Mouse (Mus musculus) heart, adult 18-20 months (tissue): Measurements from ENCODE around the gene Tldc1. TPM values are rescaled to one million over a fixed set of nuclear protein-coding genes. Genes with fewer than 3 reads are reported as not detected.
A peak's percentile ranks its signal among the peaks of the same experiment; 100 is the strongest.

Experiments used
- DNase-seq, 2 experiments: peaks; one replicate each; pipeline ENCODE4 v3.0.0; 2021 to 2022; ENCODE audit warnings: mixed read lengths in 1 of 2
- total RNA-seq, 2 experiments: library from RNA; stranded (reverse); gene quantifications; 2 replicates each; pipeline ENCODE4 v1.2.3; 2021

Gene Tldc1
- total RNA-seq, 2 experiments from 2014 or later, result 11.5 to 14.2 TPM

DNA sequence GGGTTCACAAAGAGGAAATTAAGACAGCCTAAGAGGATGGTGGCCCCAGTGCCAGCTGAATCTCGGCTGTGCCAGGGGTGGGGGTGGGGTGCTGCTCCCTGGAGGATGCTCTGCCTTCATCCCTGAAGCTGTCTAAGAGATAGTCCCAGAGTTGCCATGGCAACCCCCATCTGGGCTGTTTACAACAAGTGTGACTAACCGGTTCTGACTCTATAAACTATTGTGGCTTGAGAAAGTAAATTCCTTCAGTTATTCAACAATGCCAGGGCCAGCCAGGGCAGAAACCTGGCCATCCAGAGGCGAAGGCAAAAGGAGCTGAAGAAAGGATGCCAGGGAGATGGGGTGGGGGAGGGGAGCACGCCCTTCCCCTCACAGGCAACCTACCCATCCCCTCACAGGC lies 23.0 kb upstream of the Tldc1 start:
- DNase-seq, result no peak

DNA sequence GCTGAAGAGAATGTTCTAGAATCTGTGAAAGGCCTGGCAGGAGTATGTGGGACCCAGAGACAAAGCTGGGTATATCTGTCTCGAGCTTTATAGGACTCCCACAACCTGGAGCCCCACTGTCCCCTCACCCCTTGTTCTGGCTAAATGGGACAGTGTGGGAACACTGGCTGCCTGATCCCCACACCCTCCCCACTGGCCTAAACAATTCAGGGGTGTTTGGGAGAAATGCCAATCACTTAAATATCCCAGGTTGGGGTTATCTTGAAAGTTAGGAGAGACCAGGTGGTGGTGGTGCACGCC lies 20.7 kb upstream of the Tldc1 start:
- DNase-seq, result no peak

DNA sequence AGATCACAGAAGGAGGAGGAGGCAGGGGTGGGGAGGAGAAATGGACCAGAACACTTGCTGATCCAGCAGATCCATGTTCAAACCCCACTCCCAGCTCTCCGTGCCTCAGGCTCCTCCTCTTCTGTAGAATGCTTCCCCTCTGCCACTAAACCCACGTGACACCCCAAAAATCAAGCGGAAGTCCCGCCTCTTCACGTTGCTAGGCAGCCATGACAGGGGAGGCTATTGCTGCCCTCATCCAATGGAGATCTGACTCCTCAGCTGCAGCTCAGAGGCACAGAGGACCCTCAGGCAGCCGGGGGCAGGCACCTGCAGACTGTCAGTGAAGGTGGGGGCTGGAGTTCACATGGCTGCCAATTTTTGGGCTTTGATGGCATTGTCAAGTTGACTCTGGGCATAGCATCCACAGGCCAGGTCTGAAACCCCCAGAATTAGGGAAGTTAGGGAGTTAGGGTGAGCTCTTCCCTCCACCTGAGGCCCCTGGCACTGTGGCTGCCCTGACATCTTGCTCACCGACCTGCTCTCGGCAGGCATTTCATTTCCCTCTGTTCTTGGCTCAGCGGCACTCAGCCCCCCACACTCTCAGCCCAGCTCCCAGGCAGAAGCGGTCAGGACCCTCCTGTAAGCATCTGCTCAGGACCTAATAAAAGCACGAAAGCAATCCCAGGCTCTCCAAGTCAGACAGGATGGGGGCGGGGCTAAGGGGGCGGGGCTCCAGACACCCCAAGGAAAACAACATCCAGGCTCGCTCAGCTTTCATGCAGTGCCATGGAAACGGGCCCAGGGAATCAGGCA lies 20.2 kb upstream of the Tldc1 start:
- DNase-seq, result peak; percentile 65 to 72

DNA sequence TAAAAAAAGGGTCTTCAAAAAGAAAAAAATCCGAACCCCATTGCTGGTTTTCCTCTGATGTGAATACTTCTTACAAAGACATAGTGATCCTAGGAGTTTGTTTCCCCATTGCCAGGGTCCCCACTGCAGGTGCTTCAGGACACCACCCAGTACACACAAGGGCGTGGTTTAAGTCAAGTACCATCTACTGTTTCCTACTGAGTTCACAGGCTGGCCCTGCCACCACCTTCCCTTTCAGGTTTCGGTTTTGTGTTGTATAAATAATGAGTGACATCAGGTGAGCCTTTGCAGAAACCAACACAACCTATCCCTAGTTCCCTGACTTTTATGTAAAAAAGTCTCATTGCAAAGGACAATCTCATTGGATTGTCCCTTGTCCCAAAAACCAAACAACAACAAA lies 17.4 kb upstream of the Tldc1 start:
- no peak for DNase-seq

DNA sequence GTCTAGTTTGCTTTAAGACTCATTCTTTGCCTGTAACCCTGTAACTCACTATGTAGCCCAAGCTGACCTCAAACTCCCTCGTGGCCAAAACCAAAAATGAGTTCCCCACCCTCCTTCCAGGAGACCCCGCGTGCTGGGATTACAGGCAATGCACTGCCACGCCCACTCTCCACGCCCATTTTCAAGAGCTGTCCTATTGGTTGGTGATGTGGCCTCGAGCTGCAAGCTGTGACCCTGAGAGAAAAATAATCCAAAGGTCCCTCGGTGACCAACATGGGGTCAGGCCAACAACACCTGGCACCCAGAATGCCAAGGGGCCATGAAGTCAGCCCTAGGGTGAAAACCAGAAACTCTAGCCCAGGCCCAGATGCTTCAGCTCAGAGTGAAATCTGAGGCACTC lies 16.5 kb upstream of the Tldc1 start:
- DNase-seq, result no peak

DNA sequence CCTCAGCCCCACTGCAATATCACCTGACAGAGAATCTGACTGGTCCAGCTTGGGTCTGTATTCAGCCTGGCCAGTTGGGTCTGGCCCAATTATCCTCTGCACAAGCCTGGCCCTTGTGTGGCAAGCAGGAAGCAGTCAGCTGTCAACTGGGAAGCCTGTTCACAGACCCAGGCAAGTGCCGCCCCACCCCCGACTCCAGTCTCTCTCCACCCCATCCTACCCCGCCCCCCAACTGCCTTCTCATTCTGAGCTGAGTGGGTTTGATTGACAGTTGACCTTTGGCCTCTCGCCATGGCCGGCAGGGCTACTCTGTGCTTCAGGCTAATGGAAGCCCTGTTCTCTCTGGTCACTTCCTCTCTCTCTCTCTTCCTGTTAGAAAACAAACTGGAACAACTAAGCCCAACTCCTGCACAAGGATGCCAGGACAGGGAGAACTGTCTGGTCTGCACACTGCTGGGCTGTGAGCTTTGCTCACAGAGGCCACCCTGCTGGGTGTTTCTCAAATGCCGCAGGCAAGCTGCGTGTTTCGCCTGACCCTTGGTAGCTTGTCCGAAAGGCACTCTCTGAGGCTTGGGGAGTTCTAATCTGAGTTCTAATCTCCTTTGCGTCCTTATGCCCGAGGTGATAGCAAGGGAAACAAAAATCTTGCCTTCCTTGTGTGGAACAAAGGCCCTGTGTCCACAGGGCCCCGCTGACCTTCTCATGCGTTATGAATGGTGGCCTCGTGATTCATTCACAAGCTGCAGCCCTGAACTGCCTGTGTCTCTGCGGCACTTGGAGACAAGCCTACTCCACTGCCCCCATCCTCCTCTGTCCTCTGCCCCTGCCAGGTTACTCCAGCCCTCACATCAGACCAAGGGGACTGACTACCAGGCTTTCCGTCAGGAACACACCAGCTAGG lies 13.8 kb upstream of the Tldc1 start:
- DNase-seq, result peak in 1 of 2 experiments; percentile 54

DNA sequence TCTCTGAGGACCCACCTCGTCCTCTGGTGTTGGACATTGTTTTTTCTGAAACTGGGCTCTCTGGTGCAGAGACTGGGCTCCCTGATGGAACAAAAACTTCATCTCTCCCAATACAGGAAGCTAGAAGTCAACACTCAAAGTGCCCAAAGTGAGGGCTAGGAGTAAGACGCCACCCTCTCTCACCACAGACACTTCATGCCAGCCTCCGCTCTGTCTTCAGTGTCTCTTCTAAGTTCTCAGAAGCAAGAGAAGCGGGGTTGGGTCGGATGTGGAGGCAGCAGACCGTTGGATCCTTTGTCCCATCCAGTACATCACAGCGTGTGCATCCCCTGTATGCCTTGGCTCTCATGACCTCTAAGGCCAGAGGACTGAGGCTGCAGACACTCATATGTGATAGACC lies 11.4 kb upstream of the Tldc1 start:
- no peak for DNase-seq

DNA sequence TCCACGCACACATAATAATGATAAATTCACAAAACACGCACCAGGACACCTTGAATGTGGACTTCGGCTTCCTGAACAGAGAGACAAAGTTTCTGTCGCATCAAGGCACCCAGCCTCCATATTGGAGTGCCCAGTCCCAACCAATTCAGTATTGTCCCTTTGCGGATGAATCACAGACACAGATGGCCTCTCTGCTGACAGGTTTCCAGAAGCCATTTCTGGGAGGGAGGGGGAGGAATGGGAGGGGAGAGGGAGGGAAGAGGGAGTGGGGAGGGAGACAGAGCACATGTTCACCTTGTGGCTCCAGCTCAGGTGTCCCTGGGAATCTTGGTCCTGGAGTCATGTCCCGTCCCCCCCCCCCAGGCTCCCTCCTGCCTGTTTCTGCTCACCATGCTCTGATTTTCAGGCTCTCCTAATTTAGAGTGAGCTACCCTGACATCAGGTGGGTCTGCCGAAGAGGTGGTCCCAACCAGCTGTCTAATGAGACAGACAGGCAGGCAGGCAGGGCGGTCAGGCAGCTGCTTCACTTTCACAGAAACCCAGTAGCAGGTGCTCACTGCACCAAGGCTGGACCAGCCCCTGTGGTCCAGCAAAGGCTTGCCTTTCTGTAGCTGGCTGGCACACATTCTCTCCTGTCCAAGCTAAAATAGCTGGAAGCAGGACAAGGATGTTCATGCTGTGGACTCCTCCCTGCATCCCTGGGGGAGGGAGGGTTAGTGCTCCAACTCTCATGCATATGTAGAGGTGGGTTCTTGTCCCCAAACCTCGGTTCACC lies 10.6 kb upstream of the Tldc1 start:
- no peak for DNase-seq

DNA sequence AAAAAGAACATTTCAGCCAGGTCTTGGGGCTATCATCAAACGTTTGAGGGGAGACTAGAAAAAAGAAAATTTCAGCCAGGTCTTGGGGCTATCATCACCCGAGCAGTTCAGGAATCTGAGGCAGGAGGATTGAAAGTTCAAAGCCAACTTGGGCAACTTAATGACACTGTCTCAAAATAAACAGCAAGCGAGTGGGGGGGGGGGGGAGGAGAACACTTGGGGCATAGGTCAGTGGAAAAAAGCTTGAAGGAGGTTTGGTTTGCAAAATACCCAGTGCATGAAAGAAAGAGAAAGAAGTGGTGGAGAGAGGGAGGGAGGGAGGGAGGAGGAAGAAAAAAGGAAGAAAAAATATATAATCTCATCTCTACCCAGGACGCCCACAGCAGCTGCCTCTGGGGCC lies 9.1 kb upstream of the Tldc1 start:
- no peak for DNase-seq

DNA sequence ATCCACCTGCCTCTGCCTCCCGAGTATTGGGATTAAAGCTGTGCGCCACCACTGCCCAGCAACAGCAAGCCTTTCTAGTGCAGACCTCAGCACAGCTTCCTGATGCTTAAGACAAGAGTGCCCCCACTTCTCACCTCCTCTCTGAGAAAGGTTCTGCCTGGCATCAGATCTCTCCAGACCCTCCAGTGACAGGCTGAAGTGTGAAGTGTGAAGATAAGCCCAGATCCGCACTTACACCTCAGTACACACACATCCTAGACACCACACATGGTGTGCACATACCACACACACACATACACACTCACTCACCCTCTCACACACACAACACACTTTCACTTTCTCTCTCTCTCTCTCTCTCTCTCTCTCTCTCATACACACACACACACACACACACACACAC lies 8.7 kb upstream of the Tldc1 start:
- DNase-seq, result no peak

DNA sequence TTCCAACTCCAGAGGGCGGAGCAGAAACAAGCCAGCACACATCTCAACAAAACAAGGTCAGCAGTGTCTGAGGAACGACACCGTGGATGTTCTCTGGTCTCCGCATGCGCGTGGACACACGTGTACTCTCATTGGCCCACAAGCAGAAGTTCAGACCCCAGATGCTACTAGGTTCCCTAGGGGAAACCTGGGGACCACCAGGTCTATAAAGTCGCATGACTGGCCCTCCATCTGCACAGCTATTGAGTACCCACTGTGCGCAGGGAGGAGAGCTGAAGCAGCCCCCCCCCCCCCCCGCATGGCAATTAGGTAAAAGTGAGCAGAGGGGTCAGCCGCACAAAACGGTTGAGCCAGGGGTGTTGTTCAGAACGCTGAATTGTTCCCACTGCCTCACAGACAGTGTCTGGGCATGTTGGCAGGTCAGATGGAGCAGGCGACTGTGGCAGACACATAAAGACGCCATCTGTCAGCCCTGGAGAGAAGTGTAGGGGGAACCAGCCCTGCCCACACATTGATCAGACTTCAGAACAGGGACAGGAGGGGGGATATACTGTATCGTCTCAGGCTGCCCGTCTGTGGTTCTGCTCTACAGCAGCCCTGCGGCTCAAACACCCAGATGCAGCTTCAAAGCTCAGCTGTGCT lies 7.7 kb upstream of the Tldc1 start:
- no peak for DNase-seq

DNA sequence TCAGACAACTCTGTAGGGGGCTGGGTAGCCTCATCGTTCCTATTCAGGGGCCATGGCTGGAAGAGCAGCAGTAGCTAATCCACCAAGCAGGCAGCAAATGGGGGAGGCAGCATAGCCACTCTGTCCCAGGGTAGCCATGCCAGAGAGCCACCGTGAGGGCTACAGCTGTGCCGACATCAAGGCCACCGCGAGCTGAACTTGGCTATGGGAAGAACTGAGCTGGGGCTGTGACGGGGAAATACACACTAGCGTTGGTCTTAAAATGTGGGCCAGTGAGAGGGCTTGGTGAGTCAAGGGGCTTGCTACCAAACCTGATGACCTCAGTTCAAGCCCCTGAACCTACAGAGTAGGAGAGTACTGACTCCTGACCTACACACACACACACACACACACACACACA lies 6.5 kb upstream of the Tldc1 start:
- DNase-seq, result no peak

DNA sequence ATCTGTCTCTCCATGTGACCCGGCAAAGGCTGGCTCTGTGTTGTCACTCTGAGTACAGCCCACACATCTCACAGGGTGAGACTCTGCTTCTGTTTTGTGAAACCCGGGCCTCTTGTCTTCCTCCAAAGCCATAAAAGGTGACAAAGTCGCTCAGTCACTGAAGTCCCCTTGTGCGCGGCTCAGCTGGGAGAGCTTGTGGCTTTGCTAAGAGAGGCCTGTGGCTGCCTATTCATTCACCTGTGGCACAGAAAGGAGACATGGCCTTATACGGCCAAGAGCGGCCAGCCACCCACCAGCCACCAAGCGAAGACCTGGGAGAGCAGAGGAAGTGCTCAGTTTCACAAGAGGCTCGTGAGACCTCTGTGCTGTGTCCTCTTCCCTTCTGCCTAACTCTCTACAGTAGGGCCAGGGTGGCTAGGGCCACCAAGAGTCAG lies 5.9 kb upstream of the Tldc1 start:
- no peak for DNase-seq

DNA sequence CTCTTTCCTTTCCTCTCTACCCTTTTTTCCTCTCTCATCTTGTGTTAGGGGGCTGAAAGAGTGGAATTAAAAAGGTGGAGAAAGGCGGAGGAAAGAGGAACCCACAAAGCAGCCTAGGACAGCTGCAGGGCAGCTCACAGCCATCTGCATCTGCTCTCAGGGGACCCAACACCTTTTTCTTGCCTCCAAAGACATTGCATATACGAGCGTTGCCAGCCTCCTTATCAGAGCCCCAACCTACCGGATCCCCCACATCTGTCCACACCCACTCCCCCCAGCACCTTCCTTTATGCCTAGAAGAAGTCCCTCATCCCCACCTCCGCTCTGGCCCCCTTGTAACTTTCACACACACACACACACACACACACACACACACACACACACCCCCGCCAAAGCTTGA lies 5.4 kb upstream of the Tldc1 start:
- no peak for DNase-seq

DNA sequence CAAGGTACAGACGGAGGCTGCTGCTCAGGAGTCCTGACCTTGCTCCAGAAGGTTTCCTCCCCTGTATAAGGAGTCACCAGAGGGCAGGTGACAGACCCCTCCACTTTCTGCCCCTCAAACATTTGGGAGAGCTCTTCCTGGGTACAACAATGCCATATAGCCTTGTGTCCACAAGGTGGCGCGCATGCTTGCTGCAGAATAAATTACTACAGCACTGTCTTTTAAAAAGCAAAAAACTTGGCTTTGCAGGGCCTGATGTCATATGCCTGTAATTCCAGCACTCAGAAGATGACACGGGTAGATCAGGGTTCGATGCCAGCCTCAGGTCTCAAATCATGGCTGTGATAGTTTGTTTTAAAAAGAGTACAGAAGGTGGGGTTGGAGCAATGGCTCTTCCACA lies 4.5 kb upstream of the Tldc1 start:
- DNase-seq, result peak; percentile 78 to 87

DNA sequence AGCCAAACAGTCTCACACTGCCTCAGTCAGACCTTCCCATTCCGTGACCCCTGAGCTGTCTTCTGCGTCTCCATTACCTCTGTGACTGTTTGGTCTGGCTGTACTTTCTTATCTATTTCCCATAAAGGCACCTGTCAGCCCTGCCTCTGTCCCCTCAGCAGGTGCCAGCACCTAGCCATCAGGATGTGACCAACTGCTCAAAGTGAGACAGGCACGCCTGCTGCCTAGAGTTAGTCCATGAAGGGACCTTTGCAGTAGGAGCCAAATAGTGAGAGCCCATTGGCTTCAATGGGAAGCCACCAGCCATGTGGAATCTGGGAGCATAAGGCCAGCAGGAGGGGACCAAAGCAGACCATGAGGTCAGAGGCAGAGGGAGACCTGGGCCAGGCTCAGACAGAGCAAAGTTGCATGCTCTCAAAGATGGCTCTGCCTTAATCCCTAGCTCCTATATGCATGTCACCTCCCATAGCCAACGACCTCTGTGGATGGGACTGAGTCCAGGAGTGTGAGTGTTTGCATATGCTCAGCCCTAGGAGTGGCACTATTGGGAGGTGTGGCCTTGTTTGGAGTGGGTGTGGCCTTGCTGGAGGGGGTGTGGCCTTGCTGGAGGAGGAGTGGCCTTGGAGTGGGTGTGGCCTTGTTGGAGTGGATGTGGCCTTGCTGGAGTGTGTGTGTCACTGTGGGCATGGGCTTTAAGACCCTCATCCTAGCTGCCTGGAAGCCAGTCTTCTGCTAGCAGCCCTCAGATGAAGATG lies 3.0 kb upstream of the Tldc1 start:
- DNase-seq, result no peak

DNA sequence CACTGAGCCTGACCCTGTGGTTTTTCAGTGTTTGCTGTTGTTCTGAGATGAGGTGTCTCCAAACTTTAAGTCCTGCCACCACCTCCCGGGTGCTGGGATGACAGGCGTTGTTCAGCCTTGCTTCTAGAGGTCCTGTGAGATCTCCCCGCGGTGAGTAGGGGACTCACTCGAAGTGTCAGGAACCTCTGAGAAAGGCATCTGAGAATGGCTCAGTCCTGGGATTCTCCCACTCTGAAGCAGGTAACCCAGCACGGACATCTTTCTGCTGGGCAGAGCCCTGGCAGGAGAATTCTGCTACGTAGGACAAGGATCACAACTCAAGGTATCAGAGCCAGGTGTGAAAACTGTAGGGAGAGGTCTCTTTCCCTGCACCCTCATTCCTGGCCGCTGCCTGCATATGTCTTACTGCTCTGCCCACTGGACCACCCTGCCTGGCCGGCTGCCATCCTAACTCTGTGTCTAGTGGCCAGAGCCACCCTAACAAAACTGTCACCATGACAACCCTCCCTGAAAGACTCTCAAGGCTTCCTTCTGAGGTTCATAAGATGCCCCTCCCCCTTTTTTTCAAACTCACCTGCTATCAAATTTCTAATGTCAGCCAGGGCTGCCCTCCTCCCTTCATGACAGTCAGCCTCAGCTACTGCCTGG lies 2.3 kb upstream of the Tldc1 start:
- no peak for DNase-seq

DNA sequence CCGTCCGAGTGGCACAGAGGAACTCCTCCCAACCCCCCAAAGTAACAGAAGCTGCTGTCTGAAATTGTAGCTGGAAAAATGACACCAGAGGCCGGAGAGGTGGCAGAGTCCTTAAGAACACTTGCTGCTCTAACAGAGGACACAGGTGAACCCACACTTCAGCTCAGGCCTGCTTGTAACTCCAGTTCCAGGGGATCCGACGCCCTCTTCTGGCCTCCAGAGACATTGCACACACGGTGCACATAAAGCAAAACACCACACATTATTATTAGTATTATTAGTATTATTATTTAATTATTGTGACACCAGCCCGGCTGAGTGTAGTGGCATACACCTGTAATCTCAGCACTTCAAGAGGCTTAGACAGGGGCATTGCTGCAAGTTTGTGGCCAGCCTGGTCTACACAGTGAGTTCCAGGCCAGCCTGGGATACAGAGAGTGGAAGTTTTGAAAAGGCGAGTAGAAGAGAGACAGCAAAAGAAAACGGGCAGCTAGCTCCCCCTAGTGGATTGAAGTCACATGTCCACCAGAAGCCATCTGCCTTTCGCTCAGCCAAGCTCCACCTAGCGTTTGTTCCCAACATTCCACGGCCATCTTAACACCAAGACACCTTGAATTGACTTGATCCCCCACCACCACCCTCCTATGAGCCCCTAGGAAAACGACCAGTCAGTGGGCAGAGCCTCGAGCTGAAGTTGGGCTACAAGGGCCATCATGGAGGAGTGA lies 959 bp upstream of the Tldc1 start:
- peak; percentile 86 to 89 for DNase-seq

DNA sequence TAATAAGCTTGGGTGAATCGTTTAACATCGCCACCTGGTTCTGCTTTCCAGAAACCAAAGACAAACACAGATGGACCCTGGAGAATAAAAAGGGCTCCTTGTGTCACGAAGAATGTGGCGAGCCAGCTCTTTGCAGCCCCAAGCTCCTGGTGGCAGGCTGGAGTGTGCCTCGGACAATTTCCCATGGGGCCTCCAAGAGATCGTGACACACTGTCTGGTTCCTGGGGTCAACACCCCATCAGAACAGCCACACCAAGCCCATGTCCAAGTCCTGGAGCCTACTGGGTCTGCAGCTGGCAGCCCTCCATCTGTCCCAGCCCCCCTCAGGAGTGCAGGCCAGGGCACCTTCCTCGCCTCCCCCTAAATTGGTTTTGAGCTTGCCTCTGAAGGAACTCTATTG lies 451 bp downstream of the Tldc1 start:
- no peak for DNase-seq

DNA sequence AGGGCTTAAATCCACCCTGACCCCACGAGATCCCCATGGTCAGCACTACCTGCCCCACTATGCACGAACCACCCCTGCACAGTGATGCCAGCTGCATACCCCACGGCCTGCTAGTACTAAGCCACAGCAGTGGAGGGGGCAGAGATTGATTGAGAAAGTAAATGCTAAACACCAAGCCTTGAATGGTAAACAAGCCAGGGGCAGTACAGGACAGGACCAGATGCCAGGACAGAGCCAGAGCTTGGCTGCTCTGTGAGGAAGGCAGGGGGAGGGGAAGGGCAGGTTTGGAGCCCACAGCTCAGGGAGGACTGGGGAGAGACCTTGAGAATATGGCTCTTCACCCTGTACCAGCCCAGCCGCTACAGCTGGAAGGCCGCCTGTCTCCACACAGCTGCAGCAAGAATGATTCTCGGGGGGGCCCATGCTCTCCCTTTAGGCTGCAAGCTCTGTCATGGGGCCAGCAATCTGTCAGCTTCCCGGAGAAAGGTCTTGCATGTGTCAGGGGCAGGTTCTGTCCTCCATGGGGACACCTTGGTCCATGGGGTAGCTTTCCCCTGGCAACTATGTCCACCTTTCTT lies 1.5 kb downstream of the Tldc1 start:
- peak in 1 of 2 experiments; percentile 28 for DNase-seq
